Mouse (Mus musculus) liver, embryonic 15.5 days (tissue): ENCODE measurements at regions not wholly inside any gene's neighbourhood (a gene's known extent, or its start where the extent isn't known, plus 50 kb on each side); places are given as distances from the start of the nearest gene placed in this dataset.

Experiments used
- ATAC-seq: fragments of 200-750 bp; cut with Nextera tagmentation; 2 replicates; pipeline ENCODE4 v1.8.0; 2017; ENCODE audit warnings: moderate number of reproducible peaks, mild to moderate bottlenecking, moderate library complexity; ENCODE audit not compliant: insufficient read depth
- H3K27ac ChIP-seq: fragments of 300-500 bp; sonication (generic); replicated peaks from 2 replicates; pipeline ENCODE4 v1.5.1; 2015; ENCODE audit warnings: mild to moderate bottlenecking, inconsistent platforms
- H3K27me3 ChIP-seq: fragments of 300-500 bp; sonication (generic); 2 replicates; pipeline ENCODE4 v1.6.1; 2015; ENCODE audit warnings: mild to moderate bottlenecking, inconsistent platforms
- H3K36me3 ChIP-seq: fragments of 300-500 bp; sonication (generic); replicated peaks from 2 replicates; pipeline ENCODE4 v1.6.1; 2015; ENCODE audit warnings: moderate library complexity, mild to moderate bottlenecking, inconsistent platforms
- H3K4me1 ChIP-seq: fragments of 300-500 bp; sonication (generic); replicated peaks from 2 replicates; pipeline ENCODE4 v1.6.1; 2015; ENCODE audit warnings: inconsistent platforms
- H3K4me2 ChIP-seq: fragments of 300-500 bp; sonication (generic); 2 replicates; pipeline ENCODE4 v1.6.1; 2015; ENCODE audit warnings: moderate library complexity, mild to moderate bottlenecking, inconsistent platforms
- H3K4me3 ChIP-seq: fragments of 300-500 bp; sonication (generic); replicated peaks from 2 replicates; pipeline ENCODE4 v1.5.1; 2015; ENCODE audit warnings: mild to moderate bottlenecking, inconsistent platforms
- H3K9ac ChIP-seq: fragments of 300-500 bp; sonication (generic); 2 replicates; pipeline ENCODE4 v1.6.1; 2015; ENCODE audit warnings: moderate library complexity, mild to moderate bottlenecking, inconsistent platforms
- H3K9me3 ChIP-seq: fragments of 300-500 bp; sonication (generic); replicated peaks from 2 replicates; pipeline ENCODE4 v1.6.1; 2016; ENCODE audit warnings: inconsistent platforms
- WGBS: fragments of 180-500 bp; shearing (Covaris S2); methylation state at CpG from one replicate; pipeline ENCODE4 v1.1.7; 2015; ENCODE audit warnings: mixed read lengths; ENCODE audit not compliant: insufficient replicate concordance; 5-methylcytosine and 5-hydroxymethylcytosine counted together

GRCm38 (mm10) chr11:112839721-112840494 lies 57.9 kb downstream of the Sox9 start:
- H3K27me3 ChIP-seq = no peaks in the 10 kb centered on the region
- no peak overlapping the region for H3K4me2 ChIP-seq
- H3K27ac ChIP-seq = no peak overlapping the region
- H3K9ac ChIP-seq = no peak overlapping the region
- H3K4me1 ChIP-seq = no peaks in the 10 kb centered on the region
- no peak for ATAC-seq
- H3K4me3 ChIP-seq = no peak overlapping the region
- H3K36me3 ChIP-seq = no peaks in the 10 kb centered on the region
- H3K9me3 ChIP-seq = no peaks in the 10 kb centered on the region
- 13% methylated on average over 10 of the region's 10 CpGs for WGBS

DNA sequence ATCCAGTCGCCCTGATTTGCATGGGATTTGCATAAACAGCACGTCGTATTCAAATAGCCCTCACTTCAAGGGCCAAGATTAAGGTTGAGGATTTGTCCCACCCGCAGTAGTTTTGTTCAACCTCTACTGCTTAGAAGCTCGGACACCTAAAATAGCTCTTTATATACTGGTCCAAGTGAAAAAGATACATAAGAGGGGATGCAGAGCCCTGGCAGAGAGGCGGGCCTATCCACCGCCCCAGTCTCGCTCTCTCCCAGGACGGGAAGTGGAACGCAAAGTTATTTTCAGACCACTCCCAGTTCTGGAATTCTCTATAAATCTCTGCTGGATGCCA lies 58.4 kb downstream of the Sox9 start:
- ATAC-seq = no peak
- Histone ChIP-seq H3K4me2 (no peak overlapping the region), H3K9me3 (no peaks in the 10 kb centered on the region), H3K9ac (no peak overlapping the region), H3K27ac (no peak overlapping the region), H3K36me3 (no peaks in the 10 kb centered on the region), H3K27me3 (no peaks in the 10 kb centered on the region), H3K4me3 (no peak overlapping the region), H3K4me1 (no peaks in the 10 kb centered on the region)
- WGBS = 7% methylated on average over 10 of the region's 10 CpGs

DNA sequence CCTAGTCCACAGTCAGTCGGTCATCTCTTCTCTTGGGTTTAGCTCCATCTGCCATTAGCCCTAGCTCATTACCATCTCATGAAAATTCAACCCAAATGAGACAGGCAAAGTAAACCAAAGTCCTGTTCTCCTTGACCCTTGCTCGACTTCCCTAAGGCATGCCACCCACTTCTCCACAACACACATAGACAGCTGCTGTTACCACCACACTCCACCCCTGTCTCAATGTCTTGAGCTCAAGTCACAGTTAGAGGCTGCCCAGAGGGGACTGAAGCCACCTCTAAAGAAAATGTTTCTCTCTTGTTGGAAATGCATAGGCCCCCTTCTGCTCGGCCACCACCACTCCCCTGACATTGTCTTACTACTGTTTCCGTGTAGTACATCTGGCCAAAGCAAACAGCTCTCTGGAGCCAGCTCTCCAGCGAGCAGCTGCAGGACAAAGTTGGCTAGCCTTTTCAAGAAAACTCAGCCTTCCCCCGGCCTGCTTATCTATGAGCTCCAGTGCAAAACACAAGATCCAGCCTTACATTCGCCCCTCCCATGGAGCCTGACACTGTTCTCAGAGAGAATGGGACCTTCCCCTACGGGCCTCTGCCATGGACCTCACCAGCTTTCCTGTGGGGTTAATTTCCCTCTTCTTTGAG lies 62.4 kb downstream of the Sox9 start:
- no peaks in the 10 kb centered on the region for H3K9me3 ChIP-seq
- no peaks in the 10 kb centered on the region for H3K4me1 ChIP-seq
- H3K4me2 ChIP-seq = no peak overlapping the region
- no peaks in the 10 kb centered on the region for H3K36me3 ChIP-seq
- H3K4me3 ChIP-seq = no peak overlapping the region
- H3K27me3 ChIP-seq = no peaks in the 10 kb centered on the region
- WGBS = 51% methylated on average over 8 of the region's 8 CpGs
- H3K27ac ChIP-seq = no peak overlapping the region
- no peak overlapping the region for H3K9ac ChIP-seq
- ATAC-seq = no peak

- Histone ChIP-seq H3K36me3 (no peaks in the 10 kb centered on the region), H3K27ac (no peak overlapping the region), H3K9me3 (no peaks in the 10 kb centered on the region), H3K4me3 (no peak overlapping the region), H3K27me3 (no peaks in the 10 kb centered on the region), H3K4me1 (no peaks in the 10 kb centered on the region), H3K9ac (no peak overlapping the region), H3K4me2 (no peak overlapping the region)
- ATAC-seq = no peak
- 49% methylated on average over 2 of the region's 2 CpGs for WGBS
Measured at GRCm38 (mm10) chr11:112847146-112847545, 65.1 kb downstream of the Sox9 start.

DNA sequence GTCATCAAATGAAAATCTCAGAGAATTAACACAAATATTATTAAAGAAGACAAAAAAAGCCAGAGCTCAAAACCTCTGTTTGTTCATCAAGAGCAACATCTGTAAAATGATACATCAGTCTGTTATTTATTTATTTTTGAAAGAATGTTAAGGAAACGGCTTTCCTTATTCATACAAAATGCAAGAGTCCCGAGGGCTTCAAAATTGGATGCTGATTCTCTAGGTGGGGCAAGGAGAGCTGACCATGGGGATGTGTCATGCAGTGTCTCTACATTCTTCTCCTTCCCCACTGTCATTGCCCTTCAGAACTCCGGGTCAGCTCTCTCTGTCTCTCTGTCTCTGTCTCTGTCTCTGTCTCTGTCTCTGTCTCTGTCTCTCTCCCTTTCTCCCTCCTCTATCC lies 65.8 kb downstream of the Sox9 start:
- 53% methylated on average over 3 of the region's 3 CpGs for WGBS
- no peak for ATAC-seq
- no peaks in the 10 kb centered on the region for H3K9me3 ChIP-seq

GRCm38 (mm10) chr11:112849974-112850373 lies 68.0 kb downstream of the Sox9 start:
- 56% methylated on average over 5 of the region's 5 CpGs for WGBS

More for the DNA sequence above, 65.8 kb downstream of the Sox9 start:
- H3K4me1 ChIP-seq = no peaks in the 10 kb centered on the region
- H3K27me3 ChIP-seq = no peaks in the 10 kb centered on the region
- no peak overlapping the region for H3K9ac ChIP-seq
- H3K4me2 ChIP-seq = no peak overlapping the region
- H3K36me3 ChIP-seq = no peaks in the 10 kb centered on the region
- H3K4me3 ChIP-seq = no peak overlapping the region
- no peak overlapping the region for H3K27ac ChIP-seq

GRCm38 (mm10) chr11:112850532-112851272 lies 68.7 kb downstream of the Sox9 start:
- Histone ChIP-seq H3K36me3 (no peaks in the 10 kb centered on the region), H3K9ac (no peak overlapping the region), H3K4me3 (no peak overlapping the region), H3K4me1 (no peaks in the 10 kb centered on the region), H3K27ac (no peak overlapping the region), H3K4me2 (no peak overlapping the region), H3K9me3 (no peaks in the 10 kb centered on the region), H3K27me3 (no peaks in the 10 kb centered on the region)
- 59% methylated on average over 13 of the region's 13 CpGs for WGBS
- no peak for ATAC-seq

More at GRCm38 (mm10) chr11:112849974-112850373, 68.0 kb downstream of the Sox9 start:
- Histone ChIP-seq H3K9me3 (no peaks in the 10 kb centered on the region), H3K4me3 (no peak overlapping the region), H3K4me2 (no peak overlapping the region), H3K27me3 (no peaks in the 10 kb centered on the region), H3K27ac (no peak overlapping the region), H3K4me1 (no peaks in the 10 kb centered on the region), H3K9ac (no peak overlapping the region), H3K36me3 (no peaks in the 10 kb centered on the region)
- ATAC-seq = no peak

DNA sequence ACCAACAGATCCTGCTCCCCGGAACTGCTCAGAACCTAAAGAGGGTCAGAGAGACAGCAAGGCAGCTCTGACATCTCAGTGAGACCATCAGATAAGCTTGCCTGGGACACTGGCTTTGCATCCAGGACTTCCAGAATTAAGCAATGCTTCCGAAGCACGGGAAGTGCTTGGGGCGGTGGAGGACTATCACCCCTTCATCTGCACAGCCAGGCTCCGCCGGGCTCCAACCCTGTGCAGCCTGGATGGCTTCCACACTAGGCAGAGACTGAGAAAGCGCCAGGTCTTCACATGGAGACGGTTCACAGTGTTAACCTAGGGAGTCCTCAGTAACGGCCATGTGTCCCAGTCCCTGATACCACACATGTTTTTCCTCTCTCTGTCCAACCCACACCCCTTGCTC lies 69.3 kb downstream of the Sox9 start:
- Histone ChIP-seq H3K27ac (no peak overlapping the region), H3K9ac (no peak overlapping the region), H3K9me3 (no peaks in the 10 kb centered on the region), H3K4me1 (no peaks in the 10 kb centered on the region), H3K4me2 (no peak overlapping the region), H3K36me3 (no peaks in the 10 kb centered on the region), H3K4me3 (no peak overlapping the region), H3K27me3 (no peaks in the 10 kb centered on the region)
- 58% methylated on average over 9 of the region's 9 CpGs for WGBS
- ATAC-seq = no peak

DNA sequence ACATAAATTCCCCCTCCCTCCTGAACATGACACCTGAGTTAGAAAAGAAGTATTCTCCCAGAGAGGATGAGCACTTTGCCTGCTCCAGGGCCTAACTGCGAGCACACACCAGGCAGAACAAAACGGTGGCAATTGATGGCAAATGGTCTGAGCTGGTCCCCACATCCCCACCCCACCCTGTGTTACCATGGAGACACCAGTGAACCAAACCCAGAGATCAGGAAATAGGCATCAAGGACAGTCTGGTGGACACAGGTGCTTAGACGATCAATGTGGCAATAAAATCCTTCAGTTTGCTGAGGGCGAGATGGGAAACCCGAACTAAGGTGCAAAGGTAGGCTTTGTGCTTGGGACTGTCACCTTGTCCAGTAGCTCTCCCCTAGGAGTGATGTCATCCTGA lies 74.0 kb downstream of the Sox9 start:
- Histone ChIP-seq H3K4me3 (no peak overlapping the region), H3K27me3 (no peaks in the 10 kb centered on the region), H3K27ac (no peak overlapping the region), H3K4me1 (no peaks in the 10 kb centered on the region), H3K9me3 (no peaks in the 10 kb centered on the region), H3K4me2 (no peak overlapping the region), H3K9ac (no peak overlapping the region), H3K36me3 (no peaks in the 10 kb centered on the region)
- no peak for ATAC-seq
- 60% methylated on average over 5 of the region's 5 CpGs for WGBS

- no peak overlapping the region for H3K4me3 ChIP-seq
- H3K4me2 ChIP-seq = no peak overlapping the region
- 66% methylated on average over 7 of the region's 7 CpGs for WGBS
- ATAC-seq = no peak
- H3K36me3 ChIP-seq = no peaks in the 10 kb centered on the region
- no peak overlapping the region for H3K9ac ChIP-seq
- H3K9me3 ChIP-seq = no peaks in the 10 kb centered on the region
- H3K27me3 ChIP-seq = no peaks in the 10 kb centered on the region
- no peaks in the 10 kb centered on the region for H3K4me1 ChIP-seq
- no peak overlapping the region for H3K27ac ChIP-seq
Measured at GRCm38 (mm10) chr11:112859309-112859708, 77.3 kb downstream of the Sox9 start.

DNA sequence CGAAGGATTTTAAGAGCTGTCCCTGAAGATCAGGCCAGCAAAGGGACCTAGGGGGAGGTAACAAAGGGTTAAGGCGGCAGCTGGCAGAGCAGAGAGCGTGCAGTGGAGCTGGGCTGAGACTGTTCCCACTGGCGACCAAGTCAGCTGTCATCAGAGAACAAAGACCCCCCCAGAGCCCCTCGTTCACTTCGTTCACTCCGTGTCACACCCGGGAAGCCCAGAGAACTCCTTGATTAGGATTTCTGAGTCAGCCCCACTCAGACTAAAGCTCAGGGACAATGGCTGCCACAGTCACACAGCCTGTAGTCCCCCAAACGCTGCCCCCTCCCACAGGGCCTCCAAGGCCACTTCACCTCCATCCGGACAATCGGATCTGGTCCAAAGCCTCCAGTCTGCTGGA lies 78.8 kb downstream of the Sox9 start:
- 35% methylated on average over 11 of the region's 11 CpGs for WGBS
- no peak overlapping the region for H3K4me2 ChIP-seq
- H3K27me3 ChIP-seq = no peaks in the 10 kb centered on the region
- no peak overlapping the region for H3K9ac ChIP-seq
- H3K9me3 ChIP-seq = no peaks in the 10 kb centered on the region
- no peak overlapping the region for H3K27ac ChIP-seq
- no peaks in the 10 kb centered on the region for H3K4me1 ChIP-seq
- no peaks in the 10 kb centered on the region for H3K36me3 ChIP-seq
- no peak for ATAC-seq
- no peak overlapping the region for H3K4me3 ChIP-seq
